Mouse (Mus musculus): ENCODE data around the gene Gm12216.
A peak's percentile ranks its signal among the peaks of the same experiment; 100 is the strongest.

The Gm12216 gene

DNA sequence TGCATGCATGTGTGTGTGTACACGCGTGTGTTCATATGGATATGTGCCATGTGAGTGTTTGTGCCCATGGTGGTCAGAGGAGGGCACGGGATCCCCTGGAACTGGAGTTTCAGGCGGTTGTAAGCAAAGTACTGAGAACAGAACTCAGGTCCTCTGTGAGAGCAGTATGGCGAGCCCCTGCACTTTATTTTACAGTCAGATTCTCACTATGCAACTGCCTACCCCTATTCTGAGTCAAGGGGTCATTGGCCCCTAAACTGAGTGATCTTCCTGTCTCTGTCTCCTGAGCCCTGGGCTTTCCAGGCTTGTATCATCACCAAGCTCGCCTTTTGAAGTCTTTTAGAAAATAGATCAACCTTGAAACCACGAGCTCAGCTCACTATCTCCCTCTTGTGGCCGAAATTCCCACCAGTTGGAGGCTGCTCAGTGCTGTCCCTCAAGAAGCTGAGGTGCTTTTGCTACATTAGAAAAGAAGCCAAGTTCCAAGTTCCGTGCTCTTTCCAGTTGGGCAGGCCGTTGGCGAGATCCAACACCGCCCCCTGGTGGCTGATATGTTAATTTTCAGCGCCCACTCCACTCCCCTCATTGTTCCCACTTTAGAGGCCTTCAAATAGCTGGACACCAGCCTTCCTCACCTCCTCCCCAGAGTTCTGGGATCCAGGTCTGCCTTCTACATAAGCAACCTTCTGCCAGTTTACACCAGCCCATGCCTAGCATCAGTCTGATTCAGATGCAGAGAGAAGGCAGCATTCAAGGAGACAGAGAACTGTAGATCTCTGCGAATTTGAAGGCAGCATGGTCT lies 122.1 kb downstream of the Gm12216 start:
- peak; percentile 88 for DNase-seq

- DNase-seq = peak; percentile 55
These were observed 123.3 kb downstream of the Gm12216 start for GRCm38 (mm10) chr11:53735682-53736245.

DNA sequence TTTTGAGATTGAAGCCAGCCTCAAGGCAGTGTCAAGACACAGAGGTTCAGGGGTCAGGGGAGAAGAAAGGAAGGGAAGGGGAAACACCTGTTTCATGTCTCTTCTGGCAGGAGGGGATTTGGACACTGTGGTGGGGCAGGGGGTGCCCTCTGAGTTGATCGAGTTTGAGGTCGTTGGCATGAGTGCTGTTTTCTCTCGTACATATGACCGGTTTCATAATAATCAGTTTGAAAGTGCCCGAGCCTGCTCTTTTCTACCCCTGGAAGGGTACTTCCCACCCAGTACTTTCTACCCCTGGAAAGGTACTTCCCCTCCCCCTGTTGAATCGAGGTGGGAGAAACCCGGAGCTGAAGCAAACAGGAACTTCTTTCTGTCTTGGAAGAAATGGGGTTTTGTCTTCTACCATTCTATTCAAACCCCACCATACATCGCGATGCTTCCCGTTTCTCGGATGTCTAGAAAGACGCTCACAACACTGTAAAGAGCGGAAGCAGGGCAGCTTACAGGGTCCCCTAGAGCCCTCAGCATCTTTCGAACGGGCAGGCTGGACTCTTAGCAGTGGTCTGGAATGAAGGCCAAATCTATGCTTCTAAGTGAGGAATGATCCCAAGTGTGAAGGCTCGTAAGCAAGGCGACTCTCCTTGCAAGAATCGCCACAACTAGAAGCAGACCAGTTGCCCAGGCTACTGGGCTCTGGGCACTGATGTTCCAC lies 123.9 kb downstream of the Gm12216 start:
- DNase-seq = no peak

GRCm38 (mm10) chr11:53734431-53734830 lies 124.6 kb downstream of the Gm12216 start:
- no peak for DNase-seq

DNA sequence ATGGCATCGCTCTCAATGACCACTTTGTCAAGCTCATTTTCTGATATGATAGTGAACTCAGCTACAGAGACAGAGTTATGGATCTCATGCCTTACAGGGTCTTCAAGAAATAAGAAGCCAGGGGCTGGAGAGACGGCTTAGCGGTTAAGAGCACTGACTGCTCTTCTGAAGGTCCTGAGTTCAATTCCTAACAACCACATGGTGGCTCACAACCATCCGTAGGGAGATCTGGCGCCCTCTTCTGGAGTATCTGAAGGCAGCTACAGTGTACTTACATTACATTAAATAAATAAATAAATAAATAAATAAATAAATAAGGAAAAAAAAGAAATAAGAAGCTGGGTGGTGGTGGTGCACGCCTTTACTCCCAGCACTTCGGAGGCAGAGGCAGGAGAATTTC lies 125.2 kb downstream of the Gm12216 start:
- DNase-seq = no peak

Measured in kidney, adult 9 months (tissue).